In genomic region chr4:49597183-49598100, GRCm38 (mm10) we compare ENCODE assay signal across 8 mouse cellular contexts. TPM values are rescaled to one million over a fixed set of nuclear protein-coding genes. Genes with fewer than 3 reads are reported as not detected.
DNase-seq lines count a peak whose midpoint lies in the region; ATAC-seq and TF ChIP-seq lines count a peak whose summit lies in the region.

Gene Tmem246, minus strand, starts transcription at chr4:49597876.

- no peak for TF ChIP-seq CTCF in thymus, adult 2 months (IDR thresholded peaks at IDR 0.05; ENCODE audit: borderline replicate concordance, control insufficient read depth, extremely low read depth, insufficient read depth, low read length, poor library complexity)

- no peak within 1 kb of the TSS for H3K27ac ChIP-seq in thymus, adult 2 months (ENCODE audit: control insufficient read depth, insufficient read depth, low read length)
- peak within 1 kb of the TSS; percentile 90 for H3K27ac ChIP-seq in embryonic facial prominence, embryonic 15.5 days (replicated peaks)
- H3K27ac ChIP-seq in limb, embryonic 12.5 days = peak within 1 kb of the TSS; percentile 68
- peak within 1 kb of the TSS; percentile 92 for H3K27ac ChIP-seq in midbrain, embryonic 13.5 days

- peak within 1 kb of the TSS; percentile 92 for H3K9ac ChIP-seq in embryonic facial prominence, embryonic 15.5 days
- peak within 1 kb of the TSS; percentile 78 for H3K9ac ChIP-seq in limb, embryonic 12.5 days (replicated peaks)
- H3K9ac ChIP-seq in midbrain, embryonic 13.5 days (replicated peaks) = peak within 1 kb of the TSS; percentile 86

- WGBS in thymus, adult 2 months = 2% methylated on average over 77 of the region's 77 CpGs
- under 1% methylated on average over 76 of the region's 77 CpGs for WGBS in embryonic facial prominence, embryonic 15.5 days
- WGBS in limb, embryonic 12.5 days = 1% methylated on average over 77 of the region's 77 CpGs
- under 1% methylated on average over 77 of the region's 77 CpGs for WGBS in midbrain, embryonic 13.5 days

- H3K4me3 ChIP-seq in thymus, adult 2 months (ENCODE audit: control insufficient read depth, insufficient read depth, low read length) = peak within 1 kb of the TSS; percentile 17
- H3K4me3 ChIP-seq in embryonic facial prominence, embryonic 15.5 days (replicated peaks) = peak within 1 kb of the TSS; percentile 81
- peak within 1 kb of the TSS; percentile 78 for H3K4me3 ChIP-seq in limb, embryonic 12.5 days (replicated peaks)
- H3K4me3 ChIP-seq in midbrain, embryonic 13.5 days (replicated peaks) = peak within 1 kb of the TSS; percentile 84

- peaks cover 5% of the 10 kb centered on the region; the same call in 1 of the 2 replicates for H3K4me1 ChIP-seq in thymus, adult 2 months (replicated peaks; ENCODE audit: control insufficient read depth, insufficient read depth, low read length)
- H3K4me1 ChIP-seq in embryonic facial prominence, embryonic 15.5 days = peaks cover 20% of the 10 kb centered on the region; the same call in 1 of the 2 replicates
- peaks cover 4% of the 10 kb centered on the region; the same call in 1 of the 2 replicates for H3K4me1 ChIP-seq in limb, embryonic 12.5 days (replicated peaks)
- peaks cover 3% of the 10 kb centered on the region for H3K4me1 ChIP-seq in midbrain, embryonic 13.5 days (replicated peaks)

- peak; percentile 6 for DNase-seq in thymus, adult 2 months
- DNase-seq in thymus, postnatal 0 days (ENCODE audit: low spot score) = no peak
- DNase-seq in heart, adult 8-10 months (ENCODE audit: low spot score) = peak; percentile 69
- peak; percentile 60 for DNase-seq in kidney, adult 8-10 months
- DNase-seq in spleen, postnatal 10 days (ENCODE audit: low spot score in 2 of 2) = peak; percentile 68 to 73

- no peak for TF ChIP-seq POLR2A in thymus, adult 2 months (IDR thresholded peaks at IDR 0.05; ENCODE audit: control insufficient read depth, extremely low read depth, insufficient read depth, low read length, poor library complexity)

- no peaks in the 10 kb centered on the region for H3K9me3 ChIP-seq in embryonic facial prominence, embryonic 15.5 days (replicated peaks)
- H3K9me3 ChIP-seq in limb, embryonic 12.5 days = no peaks in the 10 kb centered on the region
- H3K9me3 ChIP-seq in midbrain, embryonic 13.5 days = no peaks in the 10 kb centered on the region

- no peaks in the 10 kb centered on the region for H3K36me3 ChIP-seq in thymus, adult 2 months (ENCODE audit: control insufficient read depth, insufficient read depth, low read length)
- H3K36me3 ChIP-seq in embryonic facial prominence, embryonic 15.5 days = no peaks in the 10 kb centered on the region
- no peaks in the 10 kb centered on the region for H3K36me3 ChIP-seq in limb, embryonic 12.5 days
- H3K36me3 ChIP-seq in midbrain, embryonic 13.5 days = no peaks in the 10 kb centered on the region

- peak within 1 kb of the TSS; percentile 87 for H3K4me2 ChIP-seq in embryonic facial prominence, embryonic 15.5 days (replicated peaks)
- peak within 1 kb of the TSS; percentile 90 for H3K4me2 ChIP-seq in limb, embryonic 12.5 days
- H3K4me2 ChIP-seq in midbrain, embryonic 13.5 days (replicated peaks) = peak within 1 kb of the TSS; percentile 82

- peaks cover 8% of the 10 kb centered on the region; the same call in 1 of the 2 replicates for H3K27me3 ChIP-seq in thymus, adult 2 months (ENCODE audit: control insufficient read depth, insufficient read depth, low read length)
- H3K27me3 ChIP-seq in embryonic facial prominence, embryonic 15.5 days = no peaks in the 10 kb centered on the region
- H3K27me3 ChIP-seq in limb, embryonic 12.5 days = peaks cover 5% of the 10 kb centered on the region; the same call in 1 of the 2 replicates
- H3K27me3 ChIP-seq in midbrain, embryonic 13.5 days = no peaks in the 10 kb centered on the region

- ATAC-seq in embryonic facial prominence, embryonic 15.5 days (ENCODE audit: insufficient number of reproducible peaks, low FRiP score, low TSS enrichment, low read depth) = peak; percentile 87
- peak; percentile 89 for ATAC-seq in limb, embryonic 12.5 days (ENCODE audit: insufficient number of reproducible peaks, insufficient read depth, low FRiP score, low TSS enrichment, low read depth)
- ATAC-seq in midbrain, embryonic 13.5 days = peak; percentile 98

RNA-seq across cellular contexts. Expression of gene Tmem246, which starts in this region (rescaled TPM):
- polyA plus RNA-seq in thymus, adult 2 months (2012; rRNA removed) = 8.4 and 12.1 TPM in 2 replicates
- 4.0 and 4.4 TPM in 2 replicates for polyA plus RNA-seq in thymus, postnatal 0 days (2015; fragmentation: Nextera tagmentation; extraction: Ambion mirVana)
- polyA plus RNA-seq in embryonic facial prominence, embryonic 15.5 days (2015; fragmentation: Nextera tagmentation; extraction: Ambion mirVana) = 35.7 and 39.3 TPM in 2 replicates
- total RNA-seq in heart, adult 8-10 months (2022) = 10 to 100 TPM; 57.7 to 59.8 (median 58.4) TPM
- polyA plus RNA-seq in limb, embryonic 12.5 days (2016; fragmentation: Nextera tagmentation; extraction: Ambion mirVana) = 16.6 and 20.8 TPM in 2 replicates
- polyA plus RNA-seq in midbrain, embryonic 13.5 days (2015; fragmentation: Nextera tagmentation; extraction: Ambion mirVana) = 48.7 and 50.5 TPM in 2 replicates

Comparison
In these comparisons a context has a peak if more than half of its experiments do, and no peak if none do; other contexts are left out.
1. H3K4me3 ChIP-seq: peak in every context shown above with its lines; median percentile 84 in midbrain, embryonic 13.5 days; 81 in embryonic facial prominence, embryonic 15.5 days; 78 in limb, embryonic 12.5 days; 17 in thymus, adult 2 months.